Mouse (Mus musculus): ENCODE results near the gene Ssty1. TPM values are rescaled to one million over a fixed set of nuclear protein-coding genes. Genes with fewer than 3 reads are reported as not detected.

Gene Ssty1
- not detected in 2 replicates for polyA plus RNA-seq (2012; rRNA removed)

GRCm38 (mm10) chrY:18088816-18089215, at the start of gene Ssty1:
TSS of gene Ssty1 (plus strand) at chrY:18089116.

GRCm38 (mm10) chrY:18061712-18062111, 27.2 kb upstream of the Ssty1 start, which contains the start of gene Gm21764:
TSS of gene Gm21764 (minus strand) at chrY:18061812.

Other genes starting within 250 kb of the Ssty1 start
- not detected in 2 replicates for gene Gm21904, start 242.8 kb upstream of the Ssty1 start, polyA plus RNA-seq (2012; rRNA removed)
- gene Gm20772, start 214.4 kb upstream of the Ssty1 start, polyA plus RNA-seq (2012; rRNA removed): not detected in 2 replicates
- gene Gm20831, start 214.4 kb upstream of the Ssty1 start, polyA plus RNA-seq (2012; rRNA removed): not detected in 2 replicates
- gene Srsy, start 151.8 kb upstream of the Ssty1 start, polyA plus RNA-seq (2012; rRNA removed): not detected in 2 replicates
- gene Gm21764, start 27.3 kb upstream of the Ssty1 start, polyA plus RNA-seq (2012; rRNA removed): not detected in 2 replicates

Measured in stomach, adult 2 months (tissue).